Mouse (Mus musculus) liver, adult 10 weeks (tissue): Measurements from ENCODE around the gene Rbm48. TPM values are rescaled to one million over a fixed set of nuclear protein-coding genes. Genes with fewer than 3 reads are reported as not detected.

Source experiments
- polyA plus RNA-seq: library from polyadenylated mRNA; stranded (reverse); fragments of 350-450 nt; fragmentation: Illumina TruSeq; extraction: RNeasy Lipid Tissue Mini Kit (QIAGEN cat#74804); gene quantifications from one replicate; pipeline ENCODE4 v1.2.3, GENCODE M21; 2014; ENCODE audit warnings: low read depth, low replicate concordance

The Rbm48 gene
- 9.6 TPM for polyA plus RNA-seq

DNA sequence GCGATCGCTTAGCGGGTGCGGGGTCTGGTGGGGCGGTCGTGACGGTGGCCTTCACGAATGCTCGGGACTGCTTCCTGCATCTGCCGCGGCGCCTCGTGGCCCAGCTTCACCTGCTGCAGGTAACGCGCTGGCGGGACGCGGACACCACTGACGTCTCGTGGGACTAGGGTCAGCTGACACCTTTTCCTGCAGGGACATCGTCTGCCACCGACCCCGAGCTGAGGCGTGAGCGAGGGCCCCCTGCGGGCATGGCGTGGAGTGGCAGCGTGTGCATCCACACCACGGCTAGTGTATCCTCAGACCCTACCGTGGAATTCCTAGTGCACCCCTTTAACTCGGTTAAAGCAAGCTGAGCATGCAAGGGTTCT lies at the start of gene Rbm48:
TSS of gene Rbm48 (minus strand) at position 187 of the 368 bp plus-strand sequence.

GRCm38 (mm10) chr5:3595693-3596398 lies 539 bp downstream of the Rbm48 start, which contains the start of gene Pex1:
Gene Pex1 (plus strand): TSS chr5:3596066.

DNA sequence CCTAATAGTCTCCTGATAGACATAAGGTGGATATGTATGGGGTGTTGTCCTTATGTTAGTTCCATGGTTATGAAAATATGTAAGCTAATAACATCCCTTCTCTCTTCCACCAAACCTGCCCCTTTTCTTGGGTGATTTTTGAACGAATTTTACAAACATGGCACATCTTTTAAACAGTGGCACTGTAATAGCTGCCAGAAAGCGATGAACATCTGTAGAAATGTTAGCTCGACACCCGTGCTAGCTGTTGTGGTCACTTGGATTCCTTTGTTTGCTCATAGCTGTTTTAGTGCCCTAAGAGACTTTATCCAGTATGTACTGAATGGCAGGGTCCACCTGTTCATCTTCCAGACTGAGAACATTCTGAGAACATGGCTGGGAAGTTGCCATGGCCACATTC lies 25.1 kb downstream of the Rbm48 start, which contains the start of gene 1700109H08Rik:
TSS of gene 1700109H08Rik (plus strand) at position 301 of the 400 bp plus-strand sequence.

GRCm38 (mm10) chr5:3543629-3544479 lies 52.5 kb downstream of the Rbm48 start, which contains the start of gene Fam133b:
Gene Fam133b (plus strand): TSS chr5:3543833.

Other genes with a start within 250 kb of the Rbm48 start
- gene Fam133b, start 52.8 kb downstream of the Rbm48 start, polyA plus RNA-seq = 18.5 TPM
- 2.2 TPM for gene 1700109H08Rik, start 25.0 kb downstream of the Rbm48 start, polyA plus RNA-seq
- 38.4 TPM for gene Pex1, start 519 bp downstream of the Rbm48 start, polyA plus RNA-seq
- not detected for gene Tmbim7, start 54.6 kb upstream of the Rbm48 start, polyA plus RNA-seq
- gene Gatad1, start 60.6 kb upstream of the Rbm48 start, polyA plus RNA-seq = 94.6 TPM
- gene Ankib1, start 206.3 kb upstream of the Rbm48 start, polyA plus RNA-seq = 16.4 TPM
- gene Krit1, start 206.6 kb upstream of the Rbm48 start, polyA plus RNA-seq = 31.5 TPM
- gene Lrrd1, start 248.6 kb upstream of the Rbm48 start, polyA plus RNA-seq = not detected